Mouse (Mus musculus) intestine, postnatal 0 days (tissue): ENCODE measurements at regions not wholly inside any gene's neighbourhood (a gene's known extent, or its start where the extent isn't known, plus 50 kb on each side); places are given as distances from the start of the nearest gene placed in this dataset.

Experiments
- ATAC-seq: fragments of 200-750 bp; cut with Nextera tagmentation; 2 replicates; pipeline ENCODE4 v1.8.0; 2017; ENCODE audit warnings: mild to moderate bottlenecking, moderate TSS enrichment, moderate library complexity
- H3K27ac ChIP-seq: fragments of 300-500 bp; sonication (generic); 2 replicates; pipeline ENCODE4 v1.5.1; 2014; ENCODE audit warnings: mild to moderate bottlenecking, low read depth, low read length, moderate library complexity
- H3K27me3 ChIP-seq: fragments of 300-500 bp; sonication (generic); replicated peaks from 2 replicates; pipeline ENCODE4 v1.6.1; 2014; ENCODE audit warnings: low read length, mixed read lengths; ENCODE audit not compliant: control insufficient read depth, insufficient read depth
- H3K36me3 ChIP-seq: fragments of 300-500 bp; sonication (generic); 2 replicates; pipeline ENCODE4 v1.6.1; 2014; ENCODE audit warnings: mild to moderate bottlenecking, moderate library complexity; ENCODE audit not compliant: control insufficient read depth, insufficient read depth
- H3K4me1 ChIP-seq: fragments of 300-500 bp; sonication (generic); replicated peaks from 2 replicates; pipeline ENCODE4 v1.6.1; 2014; ENCODE audit warnings: antibody characterized with exemption, low read length, mixed read lengths; ENCODE audit not compliant: control insufficient read depth, insufficient read depth
- H3K4me2 ChIP-seq: fragments of 300-500 bp; sonication (generic); replicated peaks from 2 replicates; pipeline ENCODE4 v1.6.1; 2014; ENCODE audit warnings: low read depth, mild to moderate bottlenecking, moderate library complexity
- H3K4me3 ChIP-seq: fragments of 300-500 bp; sonication (generic); 2 replicates; pipeline ENCODE4 v1.5.1; 2014; ENCODE audit warnings: low read depth, low read length
- H3K9ac ChIP-seq: fragments of 300-500 bp; sonication (generic); 2 replicates; pipeline ENCODE4 v1.6.1; 2014; ENCODE audit warnings: mild to moderate bottlenecking, low read depth, low read length
- H3K9me3 ChIP-seq: fragments of 300-500 bp; sonication (generic); 2 replicates; pipeline ENCODE4 v1.6.1; 2016; ENCODE audit warnings: mixed run types; ENCODE audit not compliant: control insufficient read depth
- CTCF ChIP-seq: sonication (generic); IDR thresholded peaks from 2 replicates; pipeline ENCODE4 v1.5.1; 2016; ENCODE audit warnings: low read depth, mild to moderate bottlenecking, control low read depth, antibody characterized with exemption, moderate library complexity
- WGBS: fragments of 180-500 bp; shearing (Covaris S2); extraction: QIAGEN DNeasy Blood & Tissue Kit; methylation state at CpG from one replicate; pipeline ENCODE4 v1.1.7; 2014; 5-methylcytosine and 5-hydroxymethylcytosine counted together

DNA sequence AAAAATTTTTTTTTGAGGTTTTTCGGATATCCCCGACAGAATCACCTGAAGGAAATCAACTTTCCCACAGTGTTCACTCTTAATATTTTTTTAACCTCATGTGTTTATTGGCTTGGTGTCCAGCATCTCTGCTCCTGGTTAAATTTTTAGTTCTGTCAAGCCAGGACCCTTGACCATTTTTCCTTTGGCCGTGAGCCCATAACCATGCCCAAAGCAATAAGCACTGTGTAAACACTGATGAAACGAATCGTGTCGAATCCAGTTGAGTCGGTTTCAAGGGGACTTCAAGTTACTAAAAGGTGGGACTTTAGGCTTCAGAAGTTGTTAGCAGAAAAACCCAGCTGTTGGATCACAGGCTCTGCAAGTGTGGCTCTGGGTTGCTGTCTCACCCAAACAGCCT lies 117.0 kb upstream of the Spdye4c start:
- Histone ChIP-seq H3K27me3 (no peaks in the 10 kb centered on the region), H3K4me1 (no peaks in the 10 kb centered on the region), H3K27ac (no peak overlapping the region), H3K9me3 (no peaks in the 10 kb centered on the region), H3K4me3 (no peak overlapping the region), H3K36me3 (no peaks in the 10 kb centered on the region), H3K9ac (no peak overlapping the region), H3K4me2 (no peak overlapping the region)
- no peak for TF ChIP-seq CTCF
- ATAC-seq, result no peak
- 47% methylated on average over 7 of the region's 7 CpGs for WGBS

DNA sequence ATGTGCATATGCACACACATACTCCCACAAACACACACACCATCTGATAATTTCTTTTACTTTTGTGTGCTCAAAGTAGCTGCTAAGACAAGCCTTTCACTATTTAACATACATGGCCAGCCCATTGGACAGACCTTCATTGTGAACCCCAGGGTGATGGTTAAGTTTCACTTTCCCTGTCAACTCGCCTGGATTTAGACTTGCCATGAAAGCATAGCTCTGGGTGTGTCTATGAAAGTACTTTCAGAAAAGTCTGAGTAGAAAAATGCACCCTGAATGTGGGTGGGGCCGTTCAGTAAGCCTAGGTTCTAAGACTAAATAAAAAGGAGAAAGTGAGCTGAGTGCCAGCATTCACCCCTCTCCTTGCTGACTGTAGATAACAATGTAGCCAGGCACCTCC lies 113.8 kb upstream of the Spdye4c start:
- Histone ChIP-seq H3K4me3 (no peak overlapping the region), H3K9me3 (no peaks in the 10 kb centered on the region), H3K4me1 (0 out of 2 replicates have a peak, but pooled peaks cover 3% of the 10 kb centered on the region), H3K27ac (no peak overlapping the region), H3K27me3 (no peaks in the 10 kb centered on the region), H3K9ac (no peak overlapping the region), H3K36me3 (no peaks in the 10 kb centered on the region), H3K4me2 (no peak overlapping the region)
- no peak for ATAC-seq
- TF ChIP-seq CTCF, result no peak
- WGBS, result 46% methylated on average over 2 of the region's 2 CpGs

DNA sequence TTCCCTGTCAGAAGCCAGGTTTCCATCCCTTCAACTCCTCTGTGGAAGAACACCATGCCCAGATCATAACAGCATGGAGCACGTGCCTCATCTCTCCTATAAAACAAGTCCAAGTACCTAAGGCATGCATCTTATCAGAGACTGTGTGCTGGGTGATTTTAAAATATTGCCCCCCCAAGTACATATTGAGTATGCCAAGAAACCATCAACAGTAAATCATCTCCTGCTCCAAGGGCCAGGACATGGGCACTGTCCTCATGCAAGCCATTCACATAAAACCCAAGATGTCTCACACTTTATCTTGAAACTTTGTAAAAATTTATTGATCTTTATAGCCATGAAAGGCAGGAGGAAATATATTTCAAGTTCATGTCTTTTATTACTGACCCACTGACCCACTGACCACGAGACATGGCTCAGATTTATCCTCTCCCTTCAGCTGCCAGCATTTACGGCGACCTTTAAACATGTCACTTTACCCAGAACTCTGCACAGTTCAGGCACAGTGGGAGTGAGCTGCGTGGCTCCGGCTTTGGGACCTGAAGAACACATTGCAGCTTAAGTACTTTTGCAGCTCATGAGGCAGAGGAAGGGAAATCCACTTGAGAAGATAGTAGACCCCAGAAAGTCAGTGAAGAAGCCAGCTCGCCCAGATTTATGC lies 99.7 kb upstream of the Spdye4c start:
- H3K4me1 ChIP-seq, result no peaks in the 10 kb centered on the region
- no peak overlapping the region for H3K27ac ChIP-seq
- ATAC-seq, result no peak
- no peak overlapping the region for H3K4me3 ChIP-seq
- TF ChIP-seq CTCF, result no peak
- no peaks in the 10 kb centered on the region for H3K36me3 ChIP-seq
- no peaks in the 10 kb centered on the region for H3K27me3 ChIP-seq
- WGBS, result 77% methylated on average over 7 of the region's 7 CpGs
- no peak overlapping the region for H3K9ac ChIP-seq
- H3K9me3 ChIP-seq, result no peaks in the 10 kb centered on the region
- H3K4me2 ChIP-seq, result no peak overlapping the region

DNA sequence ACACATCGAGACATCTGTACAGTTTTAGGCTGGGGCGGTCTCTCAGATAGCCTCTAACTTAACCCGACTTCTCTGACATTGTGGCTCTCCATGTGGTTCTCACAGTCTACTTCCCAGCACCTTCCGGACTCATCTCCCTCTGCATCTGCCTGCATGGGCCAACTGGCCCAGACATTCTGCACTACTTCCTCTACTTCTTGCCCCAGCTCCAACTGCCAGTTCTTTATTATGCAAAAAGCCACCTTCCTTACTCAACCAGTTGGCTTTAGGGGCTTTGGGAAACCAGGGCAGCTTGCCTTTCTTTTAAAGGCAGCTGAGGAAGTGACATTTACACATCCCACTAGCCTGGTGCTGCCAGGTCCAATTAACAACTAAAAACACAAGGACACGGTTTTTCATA lies 97.1 kb upstream of the Spdye4c start:
- 81% methylated on average over 5 of the region's 5 CpGs for WGBS
- Histone ChIP-seq H3K27me3 (no peaks in the 10 kb centered on the region), H3K4me2 (no peak overlapping the region), H3K4me3 (no peak overlapping the region), H3K4me1 (no peaks in the 10 kb centered on the region), H3K9ac (no peak overlapping the region), H3K36me3 (no peaks in the 10 kb centered on the region), H3K9me3 (no peaks in the 10 kb centered on the region), H3K27ac (no peak overlapping the region)
- ATAC-seq, result no peak
- no peak for TF ChIP-seq CTCF

DNA sequence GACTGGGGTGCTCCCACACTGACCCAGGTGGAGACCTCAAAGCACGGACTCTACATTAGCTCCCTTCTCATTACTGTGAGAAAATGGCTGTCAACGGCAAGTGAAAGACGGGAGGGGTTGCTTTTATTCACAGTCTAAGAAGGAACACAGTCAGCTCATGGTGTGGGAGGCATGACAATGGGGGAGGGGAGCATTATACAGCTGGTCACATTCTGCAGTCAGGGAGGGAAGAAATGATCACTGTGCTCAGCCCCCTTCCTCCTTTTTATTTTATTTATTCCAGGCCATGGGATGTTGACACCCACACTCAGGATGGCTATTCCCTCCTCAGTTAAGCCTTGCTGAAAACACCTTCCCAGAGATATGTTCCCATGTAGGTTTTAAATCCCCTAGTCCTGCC lies 93.1 kb upstream of the Spdye4c start:
- no peak for TF ChIP-seq CTCF
- 76% methylated on average over 3 of the region's 3 CpGs for WGBS
- Histone ChIP-seq H3K4me2 (no peak overlapping the region), H3K9me3 (no peaks in the 10 kb centered on the region), H3K9ac (no peak overlapping the region), H3K4me1 (no peaks in the 10 kb centered on the region), H3K27me3 (no peaks in the 10 kb centered on the region), H3K36me3 (no peaks in the 10 kb centered on the region), H3K4me3 (no peak overlapping the region), H3K27ac (no peak overlapping the region)
- no peak for ATAC-seq

DNA sequence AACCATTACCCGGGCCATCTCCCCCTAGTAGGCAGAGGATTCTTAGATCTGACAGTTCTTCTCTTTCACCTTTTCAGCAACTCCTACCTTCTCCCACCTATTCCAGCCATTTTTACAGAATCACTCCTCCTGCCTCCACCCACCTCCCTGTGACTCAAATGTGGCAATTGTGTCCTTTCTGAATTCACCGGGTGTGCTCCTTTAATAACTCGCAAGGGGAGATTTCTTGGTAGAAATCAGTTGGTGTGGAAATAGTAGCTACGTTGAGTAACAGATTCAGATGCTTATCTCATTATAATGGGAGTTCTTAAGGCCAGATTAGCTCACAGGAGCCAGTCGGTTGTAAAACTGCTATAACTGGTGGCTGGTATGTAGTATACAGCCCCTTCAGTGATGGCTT lies 92.4 kb upstream of the Spdye4c start:
- no peak for TF ChIP-seq CTCF
- no peaks in the 10 kb centered on the region for H3K4me1 ChIP-seq
- H3K27me3 ChIP-seq, result no peaks in the 10 kb centered on the region
- ATAC-seq, result no peak
- 62% methylated on average over 5 of the region's 5 CpGs for WGBS
- no peak overlapping the region for H3K9ac ChIP-seq
- H3K36me3 ChIP-seq, result no peaks in the 10 kb centered on the region
- no peak overlapping the region for H3K4me3 ChIP-seq
- H3K4me2 ChIP-seq, result no peak overlapping the region
- no peaks in the 10 kb centered on the region for H3K9me3 ChIP-seq
- H3K27ac ChIP-seq, result no peak overlapping the region

DNA sequence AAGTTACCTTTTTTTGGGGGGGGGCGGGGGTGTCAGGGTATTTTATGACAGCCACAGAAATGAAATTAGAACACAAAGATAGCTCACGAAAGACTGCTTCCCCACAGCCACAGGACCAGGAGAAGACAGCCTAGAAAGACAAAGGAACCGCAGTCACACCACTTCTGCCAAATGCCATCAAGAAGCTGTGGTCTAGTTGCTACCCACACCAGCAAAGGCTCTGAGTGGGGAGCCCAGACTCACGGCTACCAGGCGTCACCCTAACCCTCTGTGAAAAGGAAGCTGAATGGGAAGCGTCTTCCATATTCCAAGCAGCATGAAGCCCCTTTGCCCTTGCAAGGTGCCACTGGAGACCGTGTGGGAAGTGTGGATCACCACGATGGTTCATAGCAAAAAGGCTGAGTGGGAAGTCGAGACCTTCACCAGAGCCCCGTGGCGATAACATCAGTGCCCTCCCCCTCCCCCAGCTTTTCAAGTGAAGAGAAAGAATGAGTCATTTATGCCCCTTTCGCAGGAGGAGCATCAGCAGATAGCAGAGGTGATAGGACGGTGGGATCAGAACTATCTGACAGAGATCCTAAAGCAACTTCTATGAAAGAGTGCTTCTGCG lies 91.3 kb upstream of the Spdye4c start:
- Histone ChIP-seq H3K4me3 (no peak overlapping the region), H3K27me3 (no peaks in the 10 kb centered on the region), H3K4me1 (no peaks in the 10 kb centered on the region), H3K9ac (no peak overlapping the region), H3K4me2 (no peak overlapping the region), H3K36me3 (no peaks in the 10 kb centered on the region), H3K27ac (no peak overlapping the region), H3K9me3 (no peaks in the 10 kb centered on the region)
- ATAC-seq, result no peak
- no peak for TF ChIP-seq CTCF
- WGBS, result 78% methylated on average over 14 of the region's 14 CpGs
